Mouse (Mus musculus) heart, embryonic 11.5 days (tissue): ENCODE measurements around the gene Foxi2. TPM values are rescaled to one million over a fixed set of nuclear protein-coding genes. Genes with fewer than 3 reads are reported as not detected.

Experiments used
- ATAC-seq: fragments of 200-750 bp; cut with Nextera tagmentation; replicated peaks from 2 replicates; pipeline ENCODE4 v1.8.0; 2017; ENCODE audit warnings: moderate library complexity; ENCODE audit not compliant: insufficient number of reproducible peaks, low FRiP score, low TSS enrichment
- H3K27ac ChIP-seq: fragments of 300-500 bp; sonication (generic); 2 replicates; pipeline ENCODE4 v1.5.1; 2014; ENCODE audit warnings: mild to moderate bottlenecking, low read depth, low read length
- H3K27me3 ChIP-seq: fragments of 300-500 bp; sonication (generic); 2 replicates; pipeline ENCODE4 v1.6.1; 2014; ENCODE audit warnings: mild to moderate bottlenecking, low read length, mixed read lengths; ENCODE audit not compliant: control insufficient read depth, insufficient read depth
- H3K36me3 ChIP-seq: fragments of 300-500 bp; sonication (generic); 2 replicates; pipeline ENCODE4 v1.6.1; 2014; ENCODE audit warnings: mild to moderate bottlenecking, low read length, moderate library complexity, mixed read lengths; ENCODE audit not compliant: control insufficient read depth, insufficient read depth
- H3K4me1 ChIP-seq: fragments of 300-500 bp; sonication (generic); 2 replicates; pipeline ENCODE4 v1.6.1; 2014; ENCODE audit warnings: low read length; ENCODE audit not compliant: control insufficient read depth, insufficient read depth
- H3K4me2 ChIP-seq: fragments of 300-500 bp; sonication (generic); 2 replicates; pipeline ENCODE4 v1.6.1; 2014; ENCODE audit warnings: mild to moderate bottlenecking, moderate library complexity
- H3K4me3 ChIP-seq: fragments of 300-500 bp; sonication (generic); 2 replicates; pipeline ENCODE4 v1.5.1; 2014; ENCODE audit warnings: low read depth, low read length
- H3K9ac ChIP-seq: fragments of 300-500 bp; sonication (generic); 2 replicates; pipeline ENCODE4 v1.6.1; 2014; ENCODE audit warnings: mild to moderate bottlenecking, low read depth, low read length, moderate library complexity
- H3K9me3 ChIP-seq: fragments of 300-500 bp; sonication (generic); replicated peaks from 2 replicates; pipeline ENCODE4 v1.6.1; 2016; ENCODE audit warnings: low read length; ENCODE audit not compliant: control insufficient read depth
- WGBS: fragments of 180-500 bp; shearing (Covaris S2); extraction: QIAGEN DNeasy Blood & Tissue Kit; methylation state at CpG from one replicate; pipeline ENCODE4 v1.1.7; 2014; ENCODE audit not compliant: insufficient replicate concordance; 5-methylcytosine and 5-hydroxymethylcytosine counted together
- polyA plus RNA-seq: library from polyadenylated mRNA; unstranded; fragments of >200 nt; fragmentation: Nextera tagmentation; extraction: Ambion mirVana; gene quantifications from 2 replicates; pipeline ENCODE4 v1.2.1, GENCODE M21; 2014

Gene Foxi2
- polyA plus RNA-seq, 1 experiment from 2014 or later, result 0.10 TPM

DNA sequence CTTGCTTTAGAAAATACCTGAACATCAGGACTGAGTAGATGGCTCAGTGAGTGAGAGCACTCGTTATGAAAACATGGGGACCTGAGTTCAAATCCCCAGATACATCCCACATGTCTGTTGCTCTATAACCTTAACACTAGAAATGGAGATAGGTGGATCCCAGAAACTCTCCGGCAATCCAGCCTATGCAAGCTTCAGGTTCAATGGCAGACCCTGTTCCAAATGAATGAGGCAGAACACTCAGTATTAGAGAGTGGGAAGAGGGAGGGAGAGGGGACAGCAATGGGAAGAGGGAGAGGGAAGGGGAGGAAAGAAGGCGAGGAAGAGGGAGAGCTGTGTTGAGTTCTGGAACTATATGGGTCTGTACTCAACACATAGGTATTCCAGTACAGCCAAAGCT, 41.2 kb downstream of the Foxi2 start:
- Histone ChIP-seq H3K9ac (no peak overlapping the region), H3K4me1 (no peaks in the 10 kb centered on the region), H3K4me2 (no peak overlapping the region), H3K27ac (no peak overlapping the region), H3K9me3 (no peaks in the 10 kb centered on the region), H3K36me3 (no peaks in the 10 kb centered on the region), H3K4me3 (no peak overlapping the region), H3K27me3 (0 out of 2 replicates have a peak, but pooled peaks cover 4% of the 10 kb centered on the region)
- no peak for ATAC-seq
- 74% methylated on average over 3 of the region's 3 CpGs for WGBS

DNA sequence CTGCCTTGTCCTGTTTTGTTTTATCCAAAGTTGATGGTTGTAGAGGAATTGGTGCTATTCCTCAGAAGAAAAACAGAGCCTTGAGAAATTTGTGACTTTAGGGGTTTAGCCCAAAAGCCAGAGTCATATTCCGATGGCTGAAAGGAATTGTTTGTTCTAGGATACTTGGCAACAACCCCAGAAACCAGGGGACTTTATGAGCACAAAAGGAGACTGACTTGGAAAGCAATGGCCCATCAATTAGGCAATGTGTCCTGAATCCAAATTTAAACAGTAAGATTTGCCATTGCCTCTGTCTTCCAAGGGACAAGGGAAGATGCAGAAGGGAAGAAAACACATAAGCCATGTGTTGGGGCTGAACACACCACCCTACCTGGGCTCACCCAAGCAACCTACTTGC, 42.3 kb downstream of the Foxi2 start:
- Histone ChIP-seq H3K4me2 (no peak overlapping the region), H3K27me3 (0 out of 2 replicates have a peak, but pooled peaks cover 4% of the 10 kb centered on the region), H3K4me1 (no peaks in the 10 kb centered on the region), H3K4me3 (no peak overlapping the region), H3K9ac (no peak overlapping the region), H3K27ac (no peak overlapping the region), H3K9me3 (no peaks in the 10 kb centered on the region), H3K36me3 (no peaks in the 10 kb centered on the region)
- no peak for ATAC-seq
- 64% methylated on average over 1 of the region's 1 CpGs for WGBS

DNA sequence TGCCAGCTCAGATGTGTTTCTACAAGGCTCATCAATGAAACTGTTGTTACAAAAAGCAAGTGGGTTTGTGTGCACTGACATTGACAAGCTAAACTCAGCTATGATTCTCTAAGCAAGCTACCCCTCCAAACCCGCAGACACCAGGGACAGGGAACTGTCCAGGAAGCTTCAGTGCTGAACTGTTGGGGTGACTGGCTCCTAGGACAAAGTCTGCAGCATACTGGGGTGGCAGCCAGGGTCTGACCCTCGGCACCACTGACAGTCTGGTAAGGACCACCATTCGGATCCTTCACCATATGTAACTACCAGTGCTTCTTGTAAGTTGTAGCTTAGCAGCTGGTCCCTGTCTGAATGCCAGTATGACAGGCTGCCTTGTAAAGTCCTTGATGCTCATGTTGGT, 43.6 kb downstream of the Foxi2 start:
- Histone ChIP-seq H3K27ac (no peak overlapping the region), H3K4me3 (no peak overlapping the region), H3K36me3 (no peaks in the 10 kb centered on the region), H3K4me2 (no peak overlapping the region), H3K27me3 (0 out of 2 replicates have a peak, but pooled peaks cover 4% of the 10 kb centered on the region), H3K4me1 (no peaks in the 10 kb centered on the region), H3K9me3 (no peaks in the 10 kb centered on the region), H3K9ac (no peak overlapping the region)
- ATAC-seq, result no peak
- WGBS, result 39% methylated on average over 3 of the region's 3 CpGs

Other genes starting within 250 kb of the Foxi2 start
- gene Nps, start 151.6 kb upstream of the Foxi2 start, polyA plus RNA-seq, result not detected in 2 replicates
- not detected in 2 replicates for gene Clrn3, start 118.3 kb downstream of the Foxi2 start, polyA plus RNA-seq
- gene Ptpre, start 127.2 kb downstream of the Foxi2 start, polyA plus RNA-seq, result 1.3 and 1.7 TPM in 2 replicates